Comparison of ENCODE assay signal across 17 mouse cellular contexts in genomic region chr9:107325904-107326303, GRCm38 (mm10). TPM values are rescaled to one million over a fixed set of nuclear protein-coding genes. Genes with fewer than 3 reads are reported as not detected.
DNase-seq lines count a peak whose midpoint lies in the region; ATAC-seq and TF ChIP-seq lines count a peak whose summit lies in the region.
"Had no signal": no experiment of that assay in that cellular context is flagged by ENCODE, and none has a peak within 500 bp of the region (broad histone marks: within the 10 kb centered on the region; RNA-seq: fewer than 3 reads in every experiment).

No protein-coding gene starts in this region.

- no peak overlapping the region for H3K4me2 ChIP-seq in lung, postnatal 0 days (replicated peaks; ENCODE audit: low read depth, low read length)
- H3K4me2 ChIP-seq: neural tube, embryonic 15.5 days; stomach, embryonic 15.5 days had no signal

- no peak overlapping the region for H3K4me3 ChIP-seq in ES-E14 (ENCODE audit: insufficient read depth in 1 of 2, low read depth in 1 of 2, low read length in 2 of 2, poor library complexity in 1 of 2, severe bottlenecking in 1 of 2)
- H3K4me3 ChIP-seq in lung, postnatal 0 days (ENCODE audit: low read depth, low read length) = no peak overlapping the region
- H3K4me3 ChIP-seq: hindbrain, embryonic 10.5 days; neural tube, embryonic 15.5 days; stomach, embryonic 15.5 days had no signal

- intact Hi-C loops in heart, postnatal 25 days (cut with DNase I) = loop anchor here (2.0 kb wide), 1 partner anchor 23 kb away; no protein-coding TSS in a partner anchor
- intact Hi-C loops in gastrocnemius, postnatal 14 days (cut with DNase I; ENCODE audit: low total_unique reads) = no loop called here

- peak; percentile 62 to 73 for DNase-seq in heart, adult 18-20 months
- DNase-seq in heart, postnatal 25 days (ENCODE audit: low spot score) = no peak
- no peak for DNase-seq in ES-E14 (ENCODE audit: low read depth, low spot score)
- DNase-seq in gastrocnemius, postnatal 14 days = peak; percentile 68
- peak; percentile 78 for DNase-seq in lung, postnatal 0 days (ENCODE audit: low spot score)
- no peak for DNase-seq in spleen, postnatal 10 days (ENCODE audit: low spot score in 2 of 2)
- DNase-seq in testis, postnatal 14 days (ENCODE audit: low spot score) = no peak
- DNase-seq in retina, embryonic 14.5 days (ENCODE audit: low spot score) = no peak
- DNase-seq: B cell, adult 2 months; cerebellum, adult 9-11 months; thymus, postnatal 4 days had no signal

- H3K27ac ChIP-seq in ES-E14 (ENCODE audit: insufficient read depth, low read depth, low read length, poor library complexity, severe bottlenecking) = peak overlapping the region; percentile 12; the same call in 1 of the 2 replicates
- peak overlapping the region; percentile 40; the same call in 1 of the 2 replicates for H3K27ac ChIP-seq in lung, postnatal 0 days (ENCODE audit: low read length)
- H3K27ac ChIP-seq: hindbrain, embryonic 10.5 days; macrophage; neural tube, embryonic 15.5 days; stomach, embryonic 15.5 days had no signal

- peaks cover 15% of the 10 kb centered on the region; the same call in 1 of the 2 replicates for H3K36me3 ChIP-seq in ES-E14 (ENCODE audit: control insufficient read depth, insufficient read depth, low read length, poor library complexity, severe bottlenecking)
- no peaks in the 10 kb centered on the region for H3K36me3 ChIP-seq in lung, postnatal 0 days (ENCODE audit: insufficient read depth, low read length)
- H3K36me3 ChIP-seq: stomach, embryonic 15.5 days had no signal

- H3K27me3 ChIP-seq in lung, postnatal 0 days (replicated peaks; ENCODE audit: insufficient read depth, low read length) = no peaks in the 10 kb centered on the region
- H3K27me3 ChIP-seq: neural tube, embryonic 15.5 days; stomach, embryonic 15.5 days had no signal

- TF ChIP-seq EP300 in lung, postnatal 0 days (IDR thresholded peaks at IDR 0.05) = 0 out of 2 replicates have a peak, but pooled peaks have one; percentile 14

- no peak for TF ChIP-seq CTCF in lung, postnatal 0 days (IDR thresholded peaks at IDR 0.05)

- no peaks in the 10 kb centered on the region for H3K9me3 ChIP-seq in ES-E14 (ENCODE audit: control insufficient read depth, insufficient read depth, low read depth, low read length)
- H3K9me3 ChIP-seq in lung, postnatal 0 days (ENCODE audit: low read length) = no peaks in the 10 kb centered on the region
- H3K9me3 ChIP-seq: hindbrain, embryonic 10.5 days; neural tube, embryonic 15.5 days; stomach, embryonic 15.5 days had no signal

- ATAC-seq in lung, postnatal 0 days = peak; percentile 64
- ATAC-seq: activated CD4-positive, CD25-positive, alpha-beta regulatory T cell, adult 4 months; intestine, postnatal 0 days had no signal

- H3K9ac ChIP-seq in ES-E14 (ENCODE audit: insufficient read depth, low read depth, low read length, poor library complexity, severe bottlenecking) = no peak overlapping the region
- no peak overlapping the region for H3K9ac ChIP-seq in lung, postnatal 0 days (replicated peaks; ENCODE audit: low read depth)
- H3K9ac ChIP-seq: neural tube, embryonic 15.5 days; stomach, embryonic 15.5 days had no signal

- 53% methylated on average over 7 of the region's 7 CpGs for WGBS in lung, postnatal 0 days

- in situ Hi-C loops in ES-E14 (cut with MboI; ENCODE audit: low sequenced_read_pairs in 2 of 2, unreplicated experiment in 2 of 2) = no loop called here

- peaks cover 0 to 28% of the 10 kb centered on the region in 2 experiments; a peak in 1 of 4 replicates for H3K4me1 ChIP-seq in ES-E14 (ENCODE audit: control insufficient read depth in 2 of 2, insufficient read depth in 2 of 2, low read length in 2 of 2, poor library complexity in 1 of 2)
- peaks cover 6% of the 10 kb centered on the region for H3K4me1 ChIP-seq in lung, postnatal 0 days (ENCODE audit: insufficient read depth, low read depth, low read length)
- H3K4me1 ChIP-seq: neural tube, embryonic 15.5 days had no signal

TF ChIP-seq in ES-E14, 5 proteins besides CTCF, POLR2A, EP300 and RAD21:
- no peak for TF ChIP-seq HCFC1 (IDR thresholded peaks at IDR 0.05; ENCODE audit: borderline replicate concordance, insufficient read depth, low read length)
- TF ChIP-seq MAFK (IDR thresholded peaks at IDR 0.05; ENCODE audit: insufficient read depth, low read depth, low read length) = no peak
- TF ChIP-seq ZC3H11A (IDR thresholded peaks at IDR 0.05; ENCODE audit: borderline replicate concordance, low read depth, low read length) = no peak
TF ChIP-seq in ES-E14: peak in this region for 0.

RNA-seq across cellular contexts. Expression of gene Hemk1, which starts 12.2 kb away (rescaled TPM):
- total RNA-seq in heart, adult 18-20 months (2021) = 10 to 100 TPM; 20.4 to 22.7 TPM
- total RNA-seq in heart, postnatal 25 days (2021) = 10 to 100 TPM; 23.0 to 26.9 TPM
- total RNA-seq in ES-E14 (2012; rRNA removed) = 29.1 and 41.3 TPM in 2 replicates
- 10 to 100 TPM; 12.0 to 13.2 TPM for total RNA-seq in gastrocnemius, postnatal 14 days (2021)
- polyA plus RNA-seq in lung, postnatal 0 days (2015; fragmentation: Nextera tagmentation; extraction: Ambion mirVana) = 5.9 and 8.3 TPM in 2 replicates

RNA-seq across cellular contexts. Expression of gene 6430571L13Rik, which starts 14.5 kb away (rescaled TPM):
- 1 to 10 TPM; 3.5 to 5.3 TPM for total RNA-seq in heart, adult 18-20 months (2021)
- total RNA-seq in heart, postnatal 25 days (2021) = 1 to 10 TPM; 4.8 to 5.9 TPM
- 0.45 and 0.95 TPM in 2 replicates for total RNA-seq in ES-E14 (2012; rRNA removed)
- 10 to 100 TPM; 41.9 to 49.8 TPM for total RNA-seq in gastrocnemius, postnatal 14 days (2021)
- 0.23 and 0.36 TPM in 2 replicates for polyA plus RNA-seq in lung, postnatal 0 days (2015; fragmentation: Nextera tagmentation; extraction: Ambion mirVana)
- polyA plus RNA-seq: macrophage had no signal

RNA-seq across cellular contexts. Expression of gene Cish, which starts 30.1 kb away (rescaled TPM):
- total RNA-seq in heart, adult 18-20 months (2021) = 100 to 1,000 TPM; 120 to 131 TPM
- 100 to 1,000 TPM; 122 to 198 TPM for total RNA-seq in heart, postnatal 25 days (2021)
- total RNA-seq in ES-E14 (2012; rRNA removed) = 1.5 and 2.5 TPM in 2 replicates
- 10 to 100 TPM; 17.2 to 23.8 TPM for total RNA-seq in gastrocnemius, postnatal 14 days (2021)
- polyA plus RNA-seq in lung, postnatal 0 days (2015; fragmentation: Nextera tagmentation; extraction: Ambion mirVana) = 49.2 and 52.3 TPM in 2 replicates

RNA-seq across cellular contexts. Expression of gene Mapkapk3, which starts 36.2 kb away (rescaled TPM):
- total RNA-seq in heart, adult 18-20 months (2021) = 10 to 100 TPM; 29.4 to 30.3 TPM
- total RNA-seq in heart, postnatal 25 days (2021) = 10 to 100 TPM; 28.3 to 30.9 TPM
- total RNA-seq in ES-E14 (2012; rRNA removed) = 25.7 and 49.1 TPM in 2 replicates
- total RNA-seq in gastrocnemius, postnatal 14 days (2021) = 10 to 100 TPM; 14.6 to 15.9 TPM
- polyA plus RNA-seq in lung, postnatal 0 days (2015; fragmentation: Nextera tagmentation; extraction: Ambion mirVana) = 22.9 and 24.6 TPM in 2 replicates

Comparison
In these comparisons a context has a peak if more than half of its experiments do, and no peak if none do; other contexts are left out.
1. DNase-seq: peak in heart, adult 18-20 months (2 of 2), gastrocnemius, postnatal 14 days (single experiment) and lung, postnatal 0 days (single experiment); none in heart, postnatal 25 days (single experiment), ES-E14 (single experiment), spleen, postnatal 10 days (0 of 2), testis, postnatal 14 days (single experiment) and retina, embryonic 14.5 days (single experiment).
2. RNA of gene 6430571L13Rik, which starts 14.5 kb away (total RNA-seq): 41.9 to 49.8 TPM in gastrocnemius, postnatal 14 days; 4.8 to 5.9 TPM in heart, postnatal 25 days, 3.5 to 5.3 TPM in heart, adult 18-20 months and 0.45 to 0.95 TPM in ES-E14; every median in the first group is over 4 times any median in the second.
3. RNA of gene Cish, which starts 30.1 kb away (total RNA-seq): 122 to 198 TPM in heart, postnatal 25 days and 120 to 131 TPM in heart, adult 18-20 months; 17.2 to 23.8 TPM in gastrocnemius, postnatal 14 days and 1.5 to 2.5 TPM in ES-E14; every median in the first group is over 4 times any median in the second.